Mouse (Mus musculus): ENCODE results near the gene Inhbe.

The Inhbe gene

GRCm38 (mm10) chr10:127353909-127354895, at the start of gene Inhbe:
Gene Inhbe (minus strand): TSS chr10:127354411.
- DNase-seq: peak; percentile 67

GRCm38 (mm10) chr10:127391774-127392173, 37.6 kb upstream of the Inhbe start:
- no peak for DNase-seq

GRCm38 (mm10) chr10:127381743-127382134, 27.5 kb upstream of the Inhbe start:
- no peak for DNase-seq

GRCm38 (mm10) chr10:127380767-127381742, 26.8 kb upstream of the Inhbe start:
- peak; percentile 52 for DNase-seq

GRCm38 (mm10) chr10:127380251-127380691, 26.1 kb upstream of the Inhbe start, which contains the start of gene R3hdm2:
Gene R3hdm2 (plus strand): TSS chr10:127380327.
- peak; percentile 94 for DNase-seq

- DNase-seq: no peak
Observed at GRCm38 (mm10) chr10:127379654-127380053, 25.4 kb upstream of the Inhbe start.

GRCm38 (mm10) chr10:127377700-127378099, 23.5 kb upstream of the Inhbe start:
- no peak for DNase-seq

- DNase-seq: no peak
Observed at GRCm38 (mm10) chr10:127371023-127371422, 16.8 kb upstream of the Inhbe start.

- no peak for DNase-seq
Observed at GRCm38 (mm10) chr10:127369834-127370820, 15.9 kb upstream of the Inhbe start, which contains the start of gene Inhbc. Gene Inhbc (minus strand): TSS chr10:127370431.

GRCm38 (mm10) chr10:127368273-127368672, 14.1 kb upstream of the Inhbe start:
- DNase-seq: no peak

GRCm38 (mm10) chr10:127367116-127367515, 12.9 kb upstream of the Inhbe start:
- no peak for DNase-seq

GRCm38 (mm10) chr10:127360714-127361113, 6.5 kb upstream of the Inhbe start:
- no peak for DNase-seq

GRCm38 (mm10) chr10:127355336-127355735, 1.1 kb upstream of the Inhbe start:
- DNase-seq: no peak

- no peak for DNase-seq
Observed at GRCm38 (mm10) chr10:127352766-127353165, 1.4 kb downstream of the Inhbe start.

- DNase-seq: no peak
Observed at GRCm38 (mm10) chr10:127352187-127352586, 2.0 kb downstream of the Inhbe start.

- no peak for DNase-seq
Observed at GRCm38 (mm10) chr10:127351719-127352118, 2.5 kb downstream of the Inhbe start.

GRCm38 (mm10) chr10:127351285-127351595, 3.0 kb downstream of the Inhbe start:
- DNase-seq: no peak

GRCm38 (mm10) chr10:127350594-127351284, 3.5 kb downstream of the Inhbe start:
- DNase-seq: peak; percentile 77

- no peak for DNase-seq
Observed at GRCm38 (mm10) chr10:127349810-127350209, 4.4 kb downstream of the Inhbe start.

GRCm38 (mm10) chr10:127348957-127349356, 5.3 kb downstream of the Inhbe start:
- DNase-seq: no peak

- DNase-seq: no peak
Observed at GRCm38 (mm10) chr10:127346173-127346572, 8.0 kb downstream of the Inhbe start.
